Mouse (Mus musculus) bone marrow macrophage, adult 2 months (primary cell): Measurements from ENCODE around the gene Nkx6-2.

ENCODE experiments used
- CTCF ChIP-seq: IDR thresholded peaks from 2 replicates; pipeline ENCODE4 v1.5.1; 2012; ENCODE audit warnings: low read depth, mild to moderate bottlenecking, low read length, moderate library complexity
- POLR2A ChIP-seq: IDR thresholded peaks from 2 replicates; pipeline ENCODE4 v1.6.1; 2012; ENCODE audit warnings: mild to moderate bottlenecking, low read depth, low read length, borderline replicate concordance

DNA sequence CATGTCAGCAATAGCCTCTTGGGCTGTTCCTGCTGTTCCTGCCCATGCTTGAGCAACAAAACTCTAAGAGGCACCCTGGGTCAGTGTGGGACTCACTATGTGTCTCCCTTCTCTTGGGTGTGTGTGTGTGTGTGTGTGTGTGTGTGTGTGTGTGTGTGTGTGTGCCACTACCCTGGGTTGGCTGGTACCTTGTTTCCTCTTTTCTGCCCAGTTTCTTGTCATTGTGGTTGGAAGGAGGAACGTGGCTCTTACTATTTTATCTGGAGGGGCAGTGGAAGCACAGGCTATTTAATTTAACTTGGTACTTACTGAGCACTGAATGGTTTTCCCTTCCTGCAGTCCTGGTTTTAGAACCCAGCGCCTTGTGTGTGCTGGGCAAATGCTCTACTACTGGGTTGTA lies 27.7 kb upstream of the Nkx6-2 start:
- TF ChIP-seq CTCF (no peak), POLR2A (no peak)
